Mouse (Mus musculus) effector memory CD4-positive, alpha-beta T cell, adult 7 months (primary cell): ENCODE results near the gene Tnip2. TPM values are rescaled to one million over a fixed set of nuclear protein-coding genes. Genes with fewer than 3 reads are reported as not detected.

ENCODE experiments used
- polyA plus RNA-seq: library from polyadenylated mRNA; unstranded; fragments of 100-300 nt; shearing (Covaris generic); gene quantifications from one replicate; pipeline ENCODE4 v1.2.1, GENCODE M21; 2017

Tnip2 gene
- polyA plus RNA-seq, result 34.5 TPM

DNA sequence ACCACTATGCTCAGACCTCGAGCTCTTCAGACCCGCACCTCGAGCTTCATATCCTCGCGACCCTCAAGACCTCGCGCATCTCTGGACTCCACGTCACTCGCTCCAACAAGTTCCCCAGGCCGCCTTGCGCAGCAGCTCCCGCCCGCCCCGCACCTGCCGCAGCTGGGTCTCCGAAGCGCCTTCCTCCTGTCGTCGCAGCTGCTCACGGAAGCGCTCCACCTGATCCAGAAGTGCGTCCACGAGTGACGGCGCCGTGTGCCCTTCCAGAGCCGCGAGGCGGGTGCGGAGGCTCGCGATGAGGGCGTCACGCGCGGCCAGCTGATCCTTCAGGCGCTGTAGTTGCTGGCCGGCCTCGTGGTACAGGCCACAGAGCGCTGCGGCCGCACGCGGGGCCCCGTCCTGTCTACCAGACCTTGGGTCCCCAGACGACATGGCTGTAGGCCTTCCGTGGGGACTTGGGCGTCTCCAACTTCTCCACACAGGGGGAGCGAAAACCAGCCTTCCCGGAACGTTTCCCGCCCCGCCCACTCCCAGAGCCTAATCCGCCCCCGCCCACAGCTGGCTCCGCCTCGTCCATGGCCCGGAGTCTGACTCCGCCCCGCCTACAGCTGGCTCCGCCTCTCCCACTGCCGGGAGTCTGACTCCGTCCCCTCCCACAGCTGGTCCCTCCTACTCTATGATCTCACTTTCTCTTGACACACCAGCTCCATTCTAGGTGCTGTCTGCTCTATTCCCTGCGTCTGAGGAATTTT, at the start of gene Tnip2:
Gene Tnip2 (minus strand): TSS at position 526 of the 752 bp plus-strand sequence.

DNA sequence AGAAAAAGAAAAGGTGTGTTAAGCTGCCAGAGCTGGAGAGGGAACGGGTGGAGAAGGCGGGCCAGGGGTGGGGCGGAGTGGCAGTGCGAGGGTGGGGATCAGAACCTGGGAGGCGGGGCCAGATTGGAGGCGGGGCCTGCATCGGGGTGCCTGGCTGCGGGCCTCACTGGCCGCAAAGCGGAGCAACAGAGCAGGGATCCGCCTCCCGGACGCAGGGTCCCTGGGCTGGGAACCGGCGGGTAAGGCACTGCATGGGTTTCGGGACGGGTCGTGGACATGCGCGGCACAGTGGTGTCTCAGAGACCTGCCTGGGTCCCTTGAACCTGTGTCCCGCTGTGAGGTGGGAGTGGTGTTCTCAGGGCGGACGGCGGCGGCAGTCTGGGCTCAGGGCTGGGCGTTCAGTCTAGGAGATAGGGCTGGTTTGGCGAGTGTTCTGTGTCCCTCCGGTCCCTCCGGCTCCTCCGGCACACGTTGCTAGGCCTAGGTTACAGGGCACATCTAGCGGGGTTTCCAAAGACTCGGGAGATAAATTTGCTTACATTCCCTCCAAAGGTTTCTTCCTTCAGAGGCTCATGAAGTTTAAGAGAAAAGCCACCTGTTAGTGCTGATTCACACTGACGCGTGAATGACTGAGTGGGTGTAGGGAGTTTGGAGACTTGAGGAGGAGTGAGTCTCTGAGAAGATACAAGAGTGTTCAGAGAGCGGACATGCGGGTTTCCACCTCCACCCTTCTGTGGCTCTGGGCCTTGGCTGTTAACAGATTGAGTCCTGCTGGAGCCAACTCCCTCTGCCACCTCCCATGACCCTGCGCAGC, 12.1 kb upstream of the Tnip2 start, which contains the start of gene Sh3bp2:
Gene Sh3bp2 (plus strand): TSS at position 176 of the 814 bp plus-strand sequence.

Other genes starting within 250 kb of the Tnip2 start
- gene Zfyve28, start 225.5 kb downstream of the Tnip2 start, polyA plus RNA-seq, result 2.4 TPM
- gene Cfap99, start 225.4 kb downstream of the Tnip2 start, polyA plus RNA-seq, result not detected
- gene Rnf4, start 177.7 kb downstream of the Tnip2 start, polyA plus RNA-seq, result 223 TPM
- 11.6 TPM for gene Fam193a, start 144.1 kb downstream of the Tnip2 start, polyA plus RNA-seq
- gene Sh3bp2, start 11.8 kb upstream of the Tnip2 start, polyA plus RNA-seq, result 6.0 TPM
- 170 TPM for gene Add1, start 59.7 kb upstream of the Tnip2 start, polyA plus RNA-seq
- 49.5 TPM for gene Mfsd10, start 123.2 kb upstream of the Tnip2 start, polyA plus RNA-seq
- 53.7 TPM for gene Nop14, start 146.2 kb upstream of the Tnip2 start, polyA plus RNA-seq
- gene Grk4, start 146.4 kb upstream of the Tnip2 start, polyA plus RNA-seq, result 6.4 TPM
- gene Htt, start 247.7 kb upstream of the Tnip2 start, polyA plus RNA-seq, result 13.8 TPM